Mouse (Mus musculus): Measurements from ENCODE around the gene Gpr61.

Gpr61 gene

GRCm38 (mm10) chr3:108129804-108130203 is 24.9 kb downstream of the Gpr61 start:
- no peak for DNase-seq (ENCODE audit: low spot score in 2 of 2)

GRCm38 (mm10) chr3:108129367-108129766 is 25.3 kb downstream of the Gpr61 start:
- no peak for DNase-seq (ENCODE audit: low spot score in 2 of 2)

- DNase-seq (ENCODE audit: low spot score in 2 of 2), result no peak
Measured at GRCm38 (mm10) chr3:108128520-108128919, 26.2 kb downstream of the Gpr61 start.

- DNase-seq (ENCODE audit: low spot score in 2 of 2), result no peak
Measured at GRCm38 (mm10) chr3:108126327-108126726, 28.4 kb downstream of the Gpr61 start.

- DNase-seq (ENCODE audit: low spot score in 2 of 2), result no peak
Measured at GRCm38 (mm10) chr3:108124131-108124530, 30.6 kb downstream of the Gpr61 start.

- no peak for DNase-seq (ENCODE audit: low spot score in 2 of 2)
Measured at GRCm38 (mm10) chr3:108123242-108123641, 31.4 kb downstream of the Gpr61 start.

DNA sequence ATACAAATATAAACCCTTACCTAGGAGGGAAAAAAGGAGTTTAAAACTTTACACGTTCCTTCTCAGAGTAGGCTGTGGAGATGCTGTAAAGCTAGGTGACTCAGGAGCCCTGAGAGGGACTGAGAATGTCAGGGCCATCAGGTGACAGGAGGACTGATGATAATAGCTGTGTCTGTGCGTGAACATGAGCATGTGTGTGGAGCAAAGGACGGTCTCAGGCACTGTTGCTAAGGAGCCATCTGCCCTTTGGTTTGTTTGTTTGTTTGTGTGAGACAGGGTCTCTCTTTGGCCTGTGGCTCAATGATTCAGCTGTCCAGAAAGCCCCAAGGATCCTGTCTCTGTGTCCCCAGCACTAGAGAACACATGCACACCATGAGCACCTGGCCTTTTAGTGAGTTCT is 33.6 kb downstream of the Gpr61 start:
- DNase-seq (ENCODE audit: low spot score in 2 of 2), result no peak

- DNase-seq (ENCODE audit: low spot score in 2 of 2), result no peak
Measured at GRCm38 (mm10) chr3:108117465-108117864, 37.2 kb downstream of the Gpr61 start.

DNA sequence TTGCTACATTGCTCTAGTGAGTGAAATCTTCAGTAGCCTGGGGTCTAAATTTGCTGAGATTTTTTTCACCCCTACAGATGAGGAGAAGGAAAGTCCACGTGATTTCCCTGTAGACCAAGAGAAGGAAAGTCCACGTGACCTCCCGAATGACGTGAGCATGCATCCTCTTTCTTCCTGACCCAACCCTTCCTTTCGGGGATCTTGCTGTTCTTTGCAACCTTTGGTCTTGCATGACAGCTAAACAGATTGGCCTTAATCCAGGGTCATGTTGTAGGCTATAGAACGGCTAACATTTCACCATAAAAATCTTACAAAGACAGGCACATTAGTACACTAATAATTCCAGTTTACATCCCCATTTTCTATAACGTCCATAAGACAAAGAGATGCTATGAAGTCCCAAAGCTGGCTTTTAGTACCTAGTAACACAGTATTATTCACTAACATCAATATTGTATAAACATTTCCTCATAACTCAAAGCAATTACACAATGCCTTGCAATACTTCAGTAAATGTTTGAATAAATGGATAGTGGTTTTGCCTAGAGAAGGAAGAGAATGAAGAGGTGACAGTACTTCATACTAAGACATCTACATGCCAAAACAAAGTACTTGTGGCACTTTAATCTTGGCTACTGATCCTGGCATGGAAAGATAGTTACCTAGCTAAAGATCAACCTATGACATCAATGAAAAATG is 40.9 kb downstream of the Gpr61 start:
- DNase-seq (ENCODE audit: low spot score in 2 of 2), result no peak

DNA sequence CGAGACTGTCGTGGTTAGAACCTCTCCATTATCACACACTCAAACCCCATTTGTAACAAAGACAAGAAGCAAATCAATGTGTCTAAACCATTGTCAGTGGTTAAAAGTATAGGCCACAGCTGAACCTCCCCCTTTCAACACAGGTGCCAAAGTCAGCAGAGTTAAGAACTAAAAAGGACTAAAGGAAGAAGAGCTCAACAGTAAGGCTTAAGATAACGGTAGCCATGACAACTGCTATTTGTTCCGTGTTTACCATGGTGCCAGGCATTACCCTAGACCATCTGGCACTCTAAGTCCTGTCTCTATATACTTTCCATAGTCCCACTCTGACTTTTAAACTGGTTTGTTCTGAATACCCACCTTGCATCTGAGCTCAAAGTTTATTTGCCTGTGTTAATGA is 42.0 kb downstream of the Gpr61 start:
- DNase-seq (ENCODE audit: low spot score in 2 of 2), result no peak

DNA sequence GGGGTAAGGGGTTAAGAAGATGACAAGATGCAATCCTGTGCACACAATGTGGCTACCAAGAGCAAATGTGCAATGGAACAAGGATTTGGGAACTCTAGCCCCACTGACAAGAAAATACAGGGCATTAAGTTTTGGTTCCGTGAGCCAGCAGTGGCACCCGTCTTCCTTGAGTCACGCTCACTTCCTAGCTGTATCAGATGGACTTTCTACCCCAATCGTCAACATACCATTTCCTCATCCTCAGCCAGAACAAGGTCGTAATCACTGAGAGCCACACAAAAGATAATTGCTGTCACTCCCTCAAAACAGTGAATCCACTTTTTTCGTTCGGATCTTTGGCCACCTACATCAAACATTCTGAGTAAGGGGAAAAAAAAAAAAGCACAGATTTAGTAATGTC is 42.4 kb downstream of the Gpr61 start:
- no peak for DNase-seq (ENCODE audit: low spot score in 2 of 2)

GRCm38 (mm10) chr3:108111320-108111719 is 43.4 kb downstream of the Gpr61 start:
- DNase-seq (ENCODE audit: low spot score in 2 of 2), result no peak

- DNase-seq (ENCODE audit: low spot score in 2 of 2), result no peak
Measured at GRCm38 (mm10) chr3:108105281-108105680, 49.4 kb downstream of the Gpr61 start.

DNA sequence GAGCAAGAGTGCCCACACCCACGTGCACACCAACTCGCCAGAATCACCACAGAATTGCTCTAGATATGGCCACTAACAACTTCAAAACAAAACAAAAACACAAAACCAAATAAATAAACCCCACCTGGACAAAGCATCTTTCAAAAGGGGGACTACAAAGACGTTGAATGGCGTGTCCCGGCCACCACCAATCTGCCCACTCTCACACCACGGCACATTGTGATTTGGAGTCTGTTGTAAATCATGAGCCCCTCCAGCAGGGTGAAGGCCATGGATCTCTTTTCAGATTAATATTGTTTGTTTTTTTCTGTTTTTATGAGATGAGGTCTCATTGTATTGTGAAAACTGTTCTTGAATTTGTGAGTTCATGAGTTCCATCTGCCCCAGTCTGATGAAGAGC is 52.6 kb downstream of the Gpr61 start:
- no peak for DNase-seq (ENCODE audit: low spot score in 2 of 2)

GRCm38 (mm10) chr3:108101594-108101993 is 53.1 kb downstream of the Gpr61 start:
- no peak for DNase-seq (ENCODE audit: low spot score in 2 of 2)
